Mouse (Mus musculus) forebrain, embryonic 15.5 days (tissue): Measurements from ENCODE around the gene Hoxa5. TPM values are rescaled to one million over a fixed set of nuclear protein-coding genes. Genes with fewer than 3 reads are reported as not detected.

Source experiments
- ATAC-seq: fragments of 200-750 bp; cut with Nextera tagmentation; replicated peaks from 2 replicates; pipeline ENCODE4 v1.8.0; 2017; ENCODE audit warnings: mild to moderate bottlenecking, moderate TSS enrichment, moderate library complexity
- H3K27ac ChIP-seq: fragments of 300-500 bp; sonication (generic); replicated peaks from 2 replicates; pipeline ENCODE4 v1.5.1; 2015; ENCODE audit warnings: mild to moderate bottlenecking, inconsistent platforms
- H3K27me3 ChIP-seq: fragments of 300-500 bp; sonication (generic); 2 replicates; pipeline ENCODE4 v1.6.1; 2015; ENCODE audit warnings: inconsistent platforms
- H3K36me3 ChIP-seq: fragments of 300-500 bp; sonication (generic); 2 replicates; pipeline ENCODE4 v1.6.1; 2015; ENCODE audit warnings: mild to moderate bottlenecking, inconsistent platforms
- H3K4me1 ChIP-seq: fragments of 300-500 bp; sonication (generic); 2 replicates; pipeline ENCODE4 v1.6.1; 2015; ENCODE audit warnings: inconsistent platforms
- H3K4me2 ChIP-seq: fragments of 300-500 bp; sonication (generic); replicated peaks from 2 replicates; pipeline ENCODE4 v1.6.1; 2015; ENCODE audit warnings: mild to moderate bottlenecking, inconsistent platforms
- H3K4me3 ChIP-seq: fragments of 300-500 bp; sonication (generic); 2 replicates; pipeline ENCODE4 v1.5.1; 2015; ENCODE audit warnings: mild to moderate bottlenecking, inconsistent platforms
- H3K9ac ChIP-seq: fragments of 300-500 bp; sonication (generic); replicated peaks from 2 replicates; pipeline ENCODE4 v1.6.1; 2015; ENCODE audit warnings: mild to moderate bottlenecking, inconsistent platforms
- H3K9me3 ChIP-seq: fragments of 300-500 bp; sonication (generic); 2 replicates; pipeline ENCODE4 v1.6.1; 2016; ENCODE audit warnings: inconsistent platforms
- WGBS: fragments of 180-500 bp; shearing (Covaris S2); methylation state at CpG from one replicate; pipeline ENCODE4 v1.1.7; 2015; ENCODE audit warnings: mixed read lengths; 5-methylcytosine and 5-hydroxymethylcytosine counted together
- polyA plus RNA-seq: library from polyadenylated mRNA; unstranded; fragments of >200 nt; fragmentation: Nextera tagmentation; extraction: Ambion mirVana; gene quantifications from 2 replicates; pipeline ENCODE4 v1.2.1, GENCODE M21; 2015

Hoxa5 gene
- polyA plus RNA-seq, 1 experiment from 2014 or later: not detected

- peaks cover 14% of the 10 kb centered on the region for H3K4me1 ChIP-seq
- H3K9me3 ChIP-seq: no peaks in the 10 kb centered on the region
- no peak overlapping the region for H3K27ac ChIP-seq
- no peak overlapping the region for H3K9ac ChIP-seq
- peaks cover 99% of the 10 kb centered on the region for H3K27me3 ChIP-seq
- peak; percentile 26; the same call in 1 of the 2 replicates for ATAC-seq
- H3K4me2 ChIP-seq: peak overlapping the region; percentile 66
- H3K36me3 ChIP-seq: no peaks in the 10 kb centered on the region
- peak overlapping the region; percentile 42 for H3K4me3 ChIP-seq
- 1% methylated on average over 38 of the region's 55 CpGs for WGBS
These were observed 12.4 kb downstream of the Hoxa5 start for GRCm38 (mm10) chr6:52191860-52192550.

- ATAC-seq: no peak
These were observed 13.2 kb downstream of the Hoxa5 start, which contains the start of gene Hoxa4 for GRCm38 (mm10) chr6:52190906-52191810. Gene Hoxa4, minus strand, starts transcription at chr6:52191753.

GRCm38 (mm10) chr6:52190410-52190809 is 14.0 kb downstream of the Hoxa5 start:
- Histone ChIP-seq H3K27me3 (peaks cover 99% of the 10 kb centered on the region), H3K4me2 (no peak overlapping the region), H3K9me3 (no peaks in the 10 kb centered on the region), H3K4me3 (no peak overlapping the region), H3K4me1 (peaks cover 14% of the 10 kb centered on the region), H3K36me3 (no peaks in the 10 kb centered on the region), H3K9ac (no peak overlapping the region), H3K27ac (no peak overlapping the region)
- under 1% methylated on average over 23 of the region's 23 CpGs for WGBS
- no peak for ATAC-seq

More at GRCm38 (mm10) chr6:52190906-52191810, 13.2 kb downstream of the Hoxa5 start, which contains the start of gene Hoxa4:
- under 1% methylated on average over 77 of the region's 102 CpGs for WGBS
- H3K4me2 ChIP-seq: peak within 1 kb of the TSS; percentile 66
- H3K9me3 ChIP-seq: no peaks in the 10 kb centered on the region
- H3K27ac ChIP-seq: no peak within 1 kb of the TSS
- no peak within 1 kb of the TSS for H3K9ac ChIP-seq
- peaks cover 14% of the 10 kb centered on the region for H3K4me1 ChIP-seq
- H3K27me3 ChIP-seq: peaks cover 99% of the 10 kb centered on the region
- H3K4me3 ChIP-seq: peak within 1 kb of the TSS; percentile 42
- H3K36me3 ChIP-seq: no peaks in the 10 kb centered on the region

GRCm38 (mm10) chr6:52189909-52190308 is 14.5 kb downstream of the Hoxa5 start:
- Histone ChIP-seq H3K4me2 (no peak overlapping the region), H3K36me3 (no peaks in the 10 kb centered on the region), H3K9ac (no peak overlapping the region), H3K27ac (no peak overlapping the region), H3K27me3 (peaks cover 99% of the 10 kb centered on the region), H3K4me1 (peaks cover 14% of the 10 kb centered on the region), H3K9me3 (no peaks in the 10 kb centered on the region), H3K4me3 (no peak overlapping the region)
- no peak for ATAC-seq
- 4% methylated on average over 8 of the region's 8 CpGs for WGBS

- Histone ChIP-seq H3K27me3 (peaks cover 99% of the 10 kb centered on the region), H3K4me2 (no peak overlapping the region)
These were observed 15.2 kb downstream of the Hoxa5 start for GRCm38 (mm10) chr6:52189172-52189591.

GRCm38 (mm10) chr6:52186500-52186899 is 17.9 kb downstream of the Hoxa5 start:
- Histone ChIP-seq H3K9ac (no peak overlapping the region), H3K4me2 (no peak overlapping the region), H3K9me3 (no peaks in the 10 kb centered on the region), H3K4me1 (peaks cover 6% of the 10 kb centered on the region), H3K27ac (no peak overlapping the region), H3K36me3 (no peaks in the 10 kb centered on the region), H3K27me3 (peaks cover 100% of the 10 kb centered on the region), H3K4me3 (no peak overlapping the region)
- no peak for ATAC-seq
- WGBS: 3% methylated on average over 1 of the region's 1 CpGs

More at GRCm38 (mm10) chr6:52189172-52189591, 15.2 kb downstream of the Hoxa5 start:
- no peaks in the 10 kb centered on the region for H3K36me3 ChIP-seq
- H3K9ac ChIP-seq: no peak overlapping the region
- ATAC-seq: no peak
- H3K27ac ChIP-seq: no peak overlapping the region
- WGBS: 8% methylated on average over 5 of the region's 5 CpGs
- H3K9me3 ChIP-seq: no peaks in the 10 kb centered on the region
- no peak overlapping the region for H3K4me3 ChIP-seq
- peaks cover 14% of the 10 kb centered on the region for H3K4me1 ChIP-seq

- Histone ChIP-seq H3K27ac (no peak overlapping the region), H3K4me2 (no peak overlapping the region), H3K36me3 (no peaks in the 10 kb centered on the region), H3K9ac (no peak overlapping the region), H3K4me1 (no peaks in the 10 kb centered on the region), H3K4me3 (no peak overlapping the region), H3K9me3 (no peaks in the 10 kb centered on the region), H3K27me3 (peaks cover 100% of the 10 kb centered on the region)
- ATAC-seq: no peak
- WGBS: 12% methylated on average over 3 of the region's 3 CpGs
These were observed 18.6 kb downstream of the Hoxa5 start for GRCm38 (mm10) chr6:52185834-52186233.

- H3K4me2 ChIP-seq: no peak overlapping the region
- H3K36me3 ChIP-seq: no peaks in the 10 kb centered on the region
- H3K4me3 ChIP-seq: no peak overlapping the region
- WGBS: 1% methylated on average over 19 of the region's 19 CpGs
- H3K9me3 ChIP-seq: no peaks in the 10 kb centered on the region
- peaks cover 100% of the 10 kb centered on the region for H3K27me3 ChIP-seq
- no peak overlapping the region for H3K9ac ChIP-seq
- H3K4me1 ChIP-seq: no peaks in the 10 kb centered on the region
- no peak overlapping the region for H3K27ac ChIP-seq
- ATAC-seq: no peak
These were observed 19.2 kb downstream of the Hoxa5 start for GRCm38 (mm10) chr6:52185222-52185621.

- no peaks in the 10 kb centered on the region for H3K4me1 ChIP-seq
- no peak overlapping the region for H3K27ac ChIP-seq
- H3K9me3 ChIP-seq: no peaks in the 10 kb centered on the region
- ATAC-seq: no peak
- no peak overlapping the region for H3K4me2 ChIP-seq
- H3K27me3 ChIP-seq: peaks cover 100% of the 10 kb centered on the region
- WGBS: 2% methylated on average over 6 of the region's 6 CpGs
- no peak overlapping the region for H3K4me3 ChIP-seq
- no peaks in the 10 kb centered on the region for H3K36me3 ChIP-seq
- no peak overlapping the region for H3K9ac ChIP-seq
These were observed 19.7 kb downstream of the Hoxa5 start for GRCm38 (mm10) chr6:52184668-52185067.

- H3K36me3 ChIP-seq: no peaks in the 10 kb centered on the region
- WGBS: 10% methylated on average over 10 of the region's 10 CpGs
- ATAC-seq: no peak
- H3K27ac ChIP-seq: no peak overlapping the region
- no peak overlapping the region for H3K9ac ChIP-seq
- H3K4me1 ChIP-seq: no peaks in the 10 kb centered on the region
- H3K27me3 ChIP-seq: peaks cover 100% of the 10 kb centered on the region
- H3K9me3 ChIP-seq: no peaks in the 10 kb centered on the region
- H3K4me2 ChIP-seq: no peak overlapping the region
- no peak overlapping the region for H3K4me3 ChIP-seq
These were observed 20.9 kb downstream of the Hoxa5 start for GRCm38 (mm10) chr6:52183311-52184080.

GRCm38 (mm10) chr6:52182793-52183192 is 21.6 kb downstream of the Hoxa5 start:
- no peaks in the 10 kb centered on the region for H3K9me3 ChIP-seq
- H3K9ac ChIP-seq: no peak overlapping the region
- WGBS: 7% methylated on average over 1 of the region's 1 CpGs
- H3K36me3 ChIP-seq: no peaks in the 10 kb centered on the region
- H3K4me1 ChIP-seq: no peaks in the 10 kb centered on the region
- peaks cover 100% of the 10 kb centered on the region for H3K27me3 ChIP-seq
- no peak overlapping the region for H3K4me3 ChIP-seq
- no peak overlapping the region for H3K4me2 ChIP-seq
- H3K27ac ChIP-seq: no peak overlapping the region
- ATAC-seq: no peak
